Mouse (Mus musculus) embryonic stem cell, embryonic (primary cell): ENCODE measurements around the gene Slc24a4.

Experiments
- CTCF ChIA-PET, 4 experiments: fragments of 300-600 bp in 2 of 4; fragments of 350-600 bp in 2 of 4; sonication (Branson Sonifier 250); formaldehyde crosslinking; loops; one replicate each; lab custom pipeline; 2022; ENCODE audit warnings: inconsistent platforms in 2 of 4; lab: Charles Lee
- POLR2A ChIA-PET, 4 experiments: fragments of 300-600 bp in 2 of 4; fragments of 350-600 bp in 2 of 4; sonication (Branson Sonifier 250); formaldehyde crosslinking; loops; one replicate each; lab custom pipeline; 2022; ENCODE audit warnings: antibody characterized with exemption in 4 of 4, inconsistent platforms in 1 of 4; lab: Charles Lee

Gene Slc24a4

DNA sequence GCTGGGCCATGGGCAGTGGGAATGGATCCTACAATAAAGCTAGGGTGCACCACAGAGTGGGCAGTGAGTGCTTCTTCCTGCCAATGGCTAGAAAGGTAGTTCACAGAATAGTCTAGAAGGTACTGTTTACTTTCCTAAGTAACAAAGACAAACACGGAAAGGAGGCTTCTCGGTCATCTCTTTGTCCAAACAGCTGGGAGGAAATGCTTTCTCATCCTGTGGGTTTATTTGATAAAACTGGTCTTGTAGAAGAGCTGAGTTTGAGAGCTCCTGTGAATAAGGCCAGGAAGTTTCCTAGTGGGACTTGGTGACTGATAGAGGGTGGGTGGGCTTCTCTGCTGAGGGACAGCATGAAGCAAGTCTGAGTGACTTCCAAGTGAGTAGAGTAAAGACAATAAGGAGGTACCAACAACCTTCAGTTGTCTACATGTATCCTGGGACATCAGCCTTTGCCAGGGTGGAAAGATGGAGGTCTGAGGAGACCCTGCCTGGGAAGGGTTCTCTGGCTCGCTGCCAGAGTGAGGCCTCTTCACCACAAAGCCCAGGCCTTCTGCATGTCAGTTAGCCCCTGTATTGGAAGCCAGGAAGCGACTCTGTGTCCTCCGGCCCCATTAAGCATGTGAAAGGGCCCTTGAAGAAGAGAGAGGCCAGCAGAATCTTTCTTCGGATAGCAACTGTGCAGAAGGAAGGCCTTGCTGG, 159.5 kb downstream of the Slc24a4 start:
- POLR2A ChIA-PET, result interaction anchor here in 1 of 4 experiments (0.6 kb wide), 1 partner anchor 788 kb away, joined by 3 read pairs; no protein-coding TSS in a partner anchor
- CTCF ChIA-PET, result interaction anchor here in 1 of 4 experiments (0.5 kb wide), 1 partner anchor 176 kb away, joined by 4 read pairs; no protein-coding TSS in a partner anchor

DNA sequence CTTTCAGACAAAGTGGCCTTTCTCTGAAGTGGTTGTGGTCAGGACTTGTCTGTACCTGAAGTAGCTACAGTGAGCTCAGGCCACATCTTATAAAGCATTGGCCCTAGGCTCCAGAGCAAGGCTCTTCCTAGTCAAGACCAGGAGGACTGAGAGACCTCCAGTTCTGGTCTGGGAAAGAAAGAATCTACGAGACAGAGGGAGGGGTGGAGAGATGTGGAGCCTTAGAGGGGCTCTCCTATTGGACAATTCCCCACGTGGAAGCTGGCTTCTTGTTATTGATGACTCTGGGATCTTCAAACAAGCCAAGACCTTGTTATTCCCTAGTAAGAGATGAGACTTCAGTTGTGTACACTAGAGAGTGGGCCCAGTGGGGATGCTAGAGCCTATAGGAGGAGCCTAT, 160.3 kb downstream of the Slc24a4 start:
- ChIA-PET POLR2A (no interaction called here), CTCF (interaction anchor here in 1 of 4 experiments (0.7 kb wide), 1 partner anchor 107 kb away, joined by 3 read pairs; no protein-coding TSS in a partner anchor)

DNA sequence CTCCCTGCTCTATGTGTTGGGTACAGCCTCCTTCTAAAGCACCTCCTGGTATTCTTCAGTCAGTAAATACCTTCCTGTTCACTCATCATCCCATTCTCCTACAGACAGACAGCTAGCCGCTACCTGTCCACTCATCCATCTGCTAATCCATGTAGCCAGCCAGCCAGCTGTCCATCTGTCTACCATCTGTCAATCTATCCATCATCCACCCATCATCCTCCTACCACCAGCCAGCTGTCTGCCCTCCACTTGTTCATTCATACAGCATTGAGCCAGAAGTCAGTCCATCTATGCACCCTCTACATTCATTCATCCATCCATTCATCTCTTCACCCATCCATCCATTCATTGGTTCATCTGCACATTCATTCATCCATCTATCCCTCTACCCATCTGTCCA, 161.0 kb downstream of the Slc24a4 start:
- ChIA-PET POLR2A (no interaction called here), CTCF (no interaction called here)

DNA sequence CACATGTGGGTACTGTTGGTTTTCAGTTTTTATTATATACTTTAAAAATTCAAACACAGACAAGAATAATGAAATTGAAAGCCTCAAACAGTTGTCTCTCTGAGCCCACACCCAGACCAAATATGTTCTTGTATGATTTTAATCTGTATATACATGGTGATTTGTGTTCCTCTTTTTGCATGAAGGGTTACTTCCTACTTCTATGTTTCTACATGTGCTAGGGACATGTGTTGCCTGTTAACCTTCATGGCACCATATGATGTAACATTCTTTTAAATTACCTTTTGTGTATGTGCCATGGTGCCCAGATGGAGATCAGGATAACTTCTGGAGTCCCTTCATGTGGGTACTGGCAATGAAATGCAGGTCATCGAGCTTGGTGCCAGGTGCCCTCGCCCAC, 162.1 kb downstream of the Slc24a4 start:
- ChIA-PET POLR2A (no interaction called here), CTCF (no interaction called here)

DNA sequence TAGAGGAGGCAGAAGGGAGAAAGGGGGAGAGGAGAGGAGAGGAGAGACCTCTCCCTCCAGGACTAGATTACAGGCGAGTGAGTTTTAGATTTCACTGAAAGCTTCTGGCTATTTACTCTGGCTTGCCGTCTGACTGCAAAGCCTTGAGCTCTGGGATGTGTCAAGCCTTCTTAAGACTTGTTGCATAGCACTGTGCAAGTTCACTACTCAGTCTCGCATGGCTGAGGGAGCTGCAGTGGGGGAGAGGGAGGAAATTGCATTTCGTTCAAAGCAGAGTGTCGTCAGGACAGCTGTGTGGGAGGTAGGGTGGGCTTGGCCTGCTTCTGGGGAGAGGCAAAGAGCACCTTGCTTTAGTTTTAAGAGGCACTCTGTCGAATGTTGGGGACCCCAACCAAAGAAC, 163.2 kb downstream of the Slc24a4 start:
- ChIA-PET POLR2A (interaction anchor here in 1 of 4 experiments (0.7 kb wide), 1 partner anchor 37 kb away, joined by 3 read pairs; no protein-coding TSS in a partner anchor), CTCF (no interaction called here)

DNA sequence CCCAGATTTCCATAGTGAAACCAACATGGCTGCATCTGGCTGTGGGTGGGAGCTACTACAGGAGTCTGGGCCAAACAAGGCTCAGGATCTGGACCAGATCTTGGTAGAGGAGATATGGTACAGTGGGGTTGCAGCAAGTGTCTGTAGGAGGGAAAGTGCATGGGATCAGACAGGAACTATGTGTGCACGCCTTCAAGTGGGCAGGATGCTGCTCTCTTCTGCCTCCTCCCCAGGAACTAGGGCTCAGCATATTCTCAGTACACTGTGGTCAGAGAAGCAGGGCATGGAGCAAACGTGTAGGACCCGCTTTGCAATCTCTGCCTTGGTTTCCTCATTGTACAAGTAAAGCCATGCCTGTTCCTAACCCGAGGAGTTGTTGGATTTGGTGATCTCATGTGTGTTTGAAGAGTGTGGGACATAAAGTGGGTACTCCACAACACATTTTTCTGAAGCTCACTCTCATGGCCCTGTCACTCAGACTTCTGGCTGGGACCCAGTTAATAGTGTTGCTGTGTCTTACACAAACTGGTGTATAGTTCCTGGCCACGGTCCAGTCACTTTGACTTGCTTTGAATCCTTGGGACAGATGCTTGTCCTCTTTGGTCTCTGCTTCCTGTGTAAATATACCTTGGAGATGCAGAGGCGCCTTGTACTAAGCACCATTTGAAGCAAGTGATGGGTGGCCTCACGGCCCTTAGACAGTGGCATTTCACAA, 164.1 kb downstream of the Slc24a4 start:
- POLR2A ChIA-PET, result no interaction called here
- CTCF ChIA-PET, result no interaction called here

DNA sequence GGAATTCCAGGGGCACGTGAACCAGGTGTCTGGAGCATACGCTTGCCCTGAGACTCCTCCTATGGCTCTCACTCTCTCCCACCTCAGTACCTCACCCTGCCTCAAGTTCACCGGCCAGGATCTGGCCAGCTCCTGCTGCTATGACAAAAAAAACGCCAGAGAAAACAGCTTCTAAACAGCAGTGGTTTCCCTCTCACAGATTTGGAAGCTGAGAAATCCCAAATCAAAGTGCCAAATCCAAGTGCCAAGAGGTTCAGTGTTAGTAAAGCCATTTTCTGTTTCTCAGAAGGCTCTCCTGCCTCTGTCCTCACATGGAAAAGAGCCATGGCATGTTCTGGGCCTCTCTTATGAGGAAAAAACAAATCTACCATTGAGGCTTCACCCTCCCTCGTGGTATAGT, 166.1 kb downstream of the Slc24a4 start:
- ChIA-PET POLR2A (interaction anchor here in 1 of 4 experiments (0.6 to 1.6 kb wide), 2 partner anchors 11 to 322 kb away, joined by 3 to 5 read pairs; no protein-coding TSS in a partner anchor), CTCF (interaction anchor here in 1 of 4 experiments (0.6 kb wide), 1 partner anchor 957 kb away, joined by 10 read pairs; no protein-coding TSS in a partner anchor)

DNA sequence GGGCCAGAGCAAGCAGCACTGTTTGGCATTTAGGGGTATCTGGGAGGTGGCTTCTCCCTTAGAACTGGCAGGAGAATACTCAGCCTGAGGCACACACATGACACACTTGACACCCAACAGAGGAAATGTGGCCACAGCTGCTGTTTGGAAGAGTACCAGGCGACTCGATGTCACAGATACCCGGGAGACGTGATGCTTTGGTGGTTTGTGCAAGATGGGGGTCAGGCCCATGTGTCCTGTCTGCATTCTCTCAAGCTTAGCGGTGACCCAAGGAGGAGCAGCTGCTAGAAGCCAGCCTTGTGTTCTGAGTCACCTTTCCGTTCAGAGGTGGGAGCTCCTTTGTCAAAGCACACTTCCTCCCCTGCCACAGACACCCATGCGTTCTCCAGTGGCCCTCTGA, 166.7 kb downstream of the Slc24a4 start:
- POLR2A ChIA-PET, result interaction anchor here in 1 of 4 experiments (0.5 to 1.2 kb wide), 3 partner anchors 10 to 322 kb away, joined by 3 to 4 read pairs (median 3); no protein-coding TSS in a partner anchor

DNA sequence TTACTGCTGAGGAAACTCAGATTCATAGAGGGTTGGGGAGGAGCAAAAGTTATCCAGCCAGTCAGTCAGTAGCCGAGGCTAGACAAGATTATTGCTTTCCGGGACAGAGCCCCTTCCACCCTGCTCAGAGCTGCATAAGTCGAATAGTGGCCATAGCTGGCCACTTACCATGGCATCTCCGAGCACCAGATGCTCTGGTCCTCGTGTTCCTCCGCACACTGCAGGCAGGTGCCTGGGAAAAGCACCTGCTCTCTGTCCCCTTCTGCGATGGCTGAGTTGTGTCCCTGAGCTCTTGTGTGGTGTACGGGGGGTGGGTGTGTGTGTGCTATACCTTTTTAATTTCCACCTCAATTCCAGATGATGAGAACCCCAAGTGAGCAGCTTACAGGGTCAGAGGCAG, 167.1 kb downstream of the Slc24a4 start:
- ChIA-PET POLR2A (interaction anchor here in 2 of 4 experiments (0.5 to 1.2 kb wide), 3 partner anchors 11 to 644 kb away, joined by 3 to 4 read pairs (median 4); no protein-coding TSS in a partner anchor), CTCF (interaction anchor here in 1 of 4 experiments (0.6 kb wide), 1 partner anchor 350 kb away, joined by 3 read pairs; no protein-coding TSS in a partner anchor)

More for the DNA sequence above, 166.7 kb downstream of the Slc24a4 start:
- CTCF ChIA-PET, result interaction anchor here in 1 of 4 experiments (0.5 kb wide), 1 partner anchor 166 kb away, joined by 14 read pairs; no protein-coding TSS in a partner anchor

DNA sequence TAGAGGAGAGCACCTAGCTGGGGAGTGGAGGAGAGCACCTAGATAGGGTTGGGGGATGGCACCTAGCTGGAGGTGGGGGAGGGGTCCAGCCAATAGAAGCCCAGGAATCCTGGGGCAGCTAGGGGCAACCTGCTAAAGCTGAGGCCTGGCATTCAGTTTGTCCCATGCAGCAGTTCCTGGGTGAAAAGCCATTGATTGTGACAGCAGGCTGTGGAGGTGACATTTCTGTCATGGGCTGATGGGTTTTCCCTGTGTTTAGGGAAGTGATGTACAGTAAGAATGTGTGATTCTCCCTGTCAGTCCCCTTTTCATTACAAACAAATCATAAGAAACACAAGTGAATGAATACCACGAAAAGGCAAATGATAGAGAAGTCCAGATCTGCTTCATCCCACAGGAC, 167.8 kb downstream of the Slc24a4 start:
- POLR2A ChIA-PET, result no interaction called here
- CTCF ChIA-PET, result interaction anchor here in 1 of 4 experiments (0.6 kb wide), 1 partner anchor 349 kb away, joined by 3 read pairs; no protein-coding TSS in a partner anchor

DNA sequence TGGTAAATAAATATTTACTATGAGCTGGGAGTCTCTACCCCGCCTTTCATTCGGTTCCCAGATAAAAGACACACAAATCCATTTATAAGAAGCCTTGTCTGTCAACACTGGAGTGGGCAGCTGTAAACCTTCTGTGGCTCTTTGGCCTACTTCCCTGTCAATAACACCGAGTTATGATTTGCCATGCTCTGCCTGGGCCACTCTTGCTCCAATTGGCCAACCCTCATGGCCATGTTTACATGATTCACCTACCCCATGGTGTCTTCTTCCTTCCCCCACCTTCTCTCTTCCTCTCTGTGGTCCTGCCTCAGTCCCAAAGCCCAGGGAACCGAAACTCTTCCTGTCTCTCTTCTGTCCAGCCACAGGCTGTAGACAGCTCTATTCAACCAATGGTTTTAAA, 168.4 kb downstream of the Slc24a4 start:
- POLR2A ChIA-PET, result no interaction called here
- CTCF ChIA-PET, result no interaction called here

DNA sequence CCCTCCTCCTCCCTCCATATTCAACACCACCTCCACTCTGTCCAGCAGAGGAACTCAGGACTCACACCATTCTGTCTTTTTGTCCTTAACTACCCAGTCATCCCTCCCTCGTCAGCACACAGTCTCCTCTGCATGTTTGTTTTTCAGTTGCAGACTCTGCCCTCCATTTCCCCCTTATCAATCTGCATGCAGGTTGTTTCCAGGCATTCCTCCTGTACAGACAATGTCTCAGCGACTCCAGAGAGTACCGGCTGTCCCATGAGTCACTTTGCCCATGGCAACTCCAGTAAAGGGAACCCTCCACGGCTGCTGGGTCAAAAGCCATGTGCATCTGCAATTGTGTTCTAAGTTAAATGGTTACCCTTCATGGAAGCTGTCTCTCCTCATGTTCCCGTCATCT, 170.7 kb downstream of the Slc24a4 start:
- ChIA-PET CTCF (no interaction called here), POLR2A (no interaction called here)

DNA sequence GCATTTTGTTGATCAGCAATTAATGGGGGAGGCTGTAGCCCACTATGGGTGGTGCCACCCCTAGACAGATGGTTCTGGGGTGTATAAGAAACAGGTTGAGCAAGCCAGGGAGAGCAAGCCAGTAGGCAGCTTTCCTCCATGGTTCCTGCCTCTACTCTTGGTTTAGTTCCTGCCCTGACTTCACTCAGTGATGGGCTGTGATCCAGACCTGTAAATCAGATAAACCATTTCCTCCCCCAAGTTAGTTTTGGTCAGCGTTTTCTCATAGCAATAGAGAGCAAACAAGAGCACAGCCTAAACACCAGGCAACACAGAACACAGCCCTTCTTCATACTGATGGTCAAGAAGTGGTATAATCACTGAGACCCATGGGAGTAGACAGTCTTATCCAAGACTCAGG, 173.1 kb downstream of the Slc24a4 start:
- POLR2A ChIA-PET, result no interaction called here
- CTCF ChIA-PET, result no interaction called here

DNA sequence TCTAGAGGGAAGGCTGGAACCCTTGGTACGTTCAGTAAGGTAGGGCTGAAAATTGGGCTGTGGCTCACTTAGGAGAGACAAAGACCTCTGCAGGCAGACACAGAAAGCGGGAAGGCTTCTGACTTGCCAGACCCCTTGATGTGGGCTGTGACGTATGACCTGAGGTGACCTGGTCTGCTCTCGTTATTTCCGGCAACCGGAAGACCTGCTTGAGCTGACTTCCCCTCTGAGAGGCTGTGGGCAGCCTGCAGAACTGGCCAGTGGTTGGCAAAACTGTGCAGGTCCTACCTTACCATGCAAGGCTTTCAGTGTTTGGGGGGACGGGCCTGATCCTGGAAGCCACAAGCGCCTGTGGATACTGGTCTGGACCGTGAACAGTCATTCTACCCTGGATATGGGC, 173.8 kb downstream of the Slc24a4 start:
- ChIA-PET CTCF (no interaction called here), POLR2A (interaction anchor here in 1 of 4 experiments (0.5 kb wide), 1 partner anchor 215 kb away, joined by 3 read pairs; no protein-coding TSS in a partner anchor)

DNA sequence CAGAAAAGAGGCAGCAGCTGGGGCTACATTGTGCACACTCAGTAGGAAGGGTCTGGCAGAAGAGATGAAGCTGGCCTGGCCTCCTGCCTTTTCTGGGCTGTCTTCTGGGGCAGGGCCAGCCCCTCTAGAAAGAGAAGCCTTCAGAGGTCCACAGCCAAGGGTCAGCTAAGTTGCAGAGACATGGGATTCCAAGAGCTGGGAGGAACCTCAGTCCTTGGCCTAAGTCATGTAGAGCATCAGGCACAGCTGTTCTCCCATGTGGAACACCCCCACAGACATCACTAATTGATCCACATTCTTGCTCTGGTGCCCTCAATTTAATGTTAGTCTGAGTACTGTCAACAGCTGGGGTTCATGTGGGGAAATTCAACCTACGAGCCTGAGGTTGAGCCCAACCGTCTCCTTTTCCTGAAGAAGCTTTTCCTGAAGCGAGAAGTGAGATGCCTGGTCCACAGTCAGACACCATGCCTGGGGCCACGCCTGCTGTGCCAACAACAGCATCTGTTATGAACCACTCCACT, 174.4 kb downstream of the Slc24a4 start:
- CTCF ChIA-PET, result no interaction called here
- POLR2A ChIA-PET, result no interaction called here

DNA sequence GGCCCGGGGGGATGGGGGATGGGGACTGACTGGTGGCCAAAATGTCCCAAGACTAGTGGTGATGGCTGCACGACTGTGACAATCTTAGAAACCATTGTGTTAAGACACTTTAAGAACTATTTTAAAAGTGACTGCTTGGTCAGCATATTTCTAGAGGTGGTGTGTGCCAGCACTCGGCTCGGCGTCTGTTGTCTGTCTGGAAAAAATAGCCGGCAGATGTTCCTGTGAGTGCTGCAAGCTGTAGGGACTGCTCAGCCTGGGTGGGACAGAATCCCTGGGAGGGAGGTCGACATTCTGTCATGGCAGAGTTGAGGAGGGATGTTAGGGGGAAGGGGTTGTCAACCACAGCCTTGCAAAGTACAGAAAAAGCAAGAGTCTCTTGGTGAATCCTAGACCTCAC, 175.3 kb downstream of the Slc24a4 start:
- CTCF ChIA-PET, result no interaction called here
- POLR2A ChIA-PET, result no interaction called here

DNA sequence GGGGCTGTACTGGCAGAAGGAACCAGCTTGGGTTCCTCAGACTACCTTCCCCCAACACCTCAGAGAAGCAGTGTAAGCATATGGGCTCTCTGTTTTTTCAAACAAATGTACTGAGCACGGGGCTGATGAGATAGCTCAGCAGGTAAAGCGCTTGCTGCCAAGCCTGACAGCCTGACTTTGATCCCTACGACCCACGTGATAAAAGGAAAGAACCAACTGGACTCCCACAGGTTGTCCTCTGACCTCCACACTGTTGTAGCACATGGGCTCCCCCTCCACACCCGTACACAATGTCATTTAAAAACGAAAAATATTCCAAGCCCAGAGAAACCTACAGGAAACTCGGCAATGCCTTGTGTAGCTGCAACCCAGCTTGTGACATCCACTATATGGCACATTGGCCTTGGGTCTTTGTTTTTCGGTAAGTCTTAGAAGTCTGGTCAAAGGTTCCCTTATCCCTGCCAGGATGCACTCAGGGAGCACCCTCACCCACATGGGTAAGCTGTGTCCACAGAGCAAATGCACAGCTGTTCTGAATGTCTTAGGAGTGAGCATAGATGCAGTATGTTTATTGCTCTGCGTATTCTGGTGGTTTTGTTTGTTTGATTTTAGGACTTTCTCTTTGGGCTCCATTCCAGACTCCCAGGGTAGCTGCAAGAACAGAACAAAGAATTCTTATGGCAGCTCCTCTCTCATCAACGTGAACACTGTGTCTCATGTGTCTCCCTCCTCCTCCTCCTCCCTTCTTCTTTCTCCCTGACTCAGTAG, 176.7 kb downstream of the Slc24a4 start:
- CTCF ChIA-PET, result interaction anchor here in 1 of 4 experiments (0.6 kb wide), 1 partner anchor 82 kb away, joined by 3 read pairs; no protein-coding TSS in a partner anchor
- POLR2A ChIA-PET, result interaction anchor here in 2 of 4 experiments (1.5 to 1.6 kb wide), 2 partner anchors 11 to 14 kb away, joined by 5 read pairs; no protein-coding TSS in a partner anchor

DNA sequence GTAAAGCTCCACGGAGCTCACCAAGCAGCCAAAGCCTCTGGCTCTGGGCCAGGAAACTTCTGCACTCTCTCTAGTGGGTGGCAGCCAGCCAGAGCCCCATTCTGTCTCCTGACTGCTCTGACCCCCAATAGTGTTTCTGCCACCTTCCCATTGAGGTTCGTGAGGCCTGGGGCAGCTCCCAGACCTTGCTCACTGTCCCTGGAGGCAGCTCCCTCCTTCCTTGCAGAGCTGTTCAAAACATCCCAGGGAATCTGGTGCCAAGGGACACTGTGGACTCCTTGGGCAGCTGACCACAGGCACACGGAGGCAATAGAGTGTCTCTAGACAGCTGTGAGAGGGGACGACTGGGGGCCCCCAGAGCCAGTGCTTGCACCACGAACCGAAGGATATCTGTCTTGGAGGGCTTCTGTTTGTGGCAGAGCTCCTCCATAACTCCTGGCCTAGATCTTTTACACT, 179.5 kb downstream of the Slc24a4 start:
- ChIA-PET POLR2A (no interaction called here), CTCF (no interaction called here)
